Mouse (Mus musculus) kidney, adult 2 months (tissue): ENCODE data around the gene Frmd4a. TPM values are rescaled to one million over a fixed set of nuclear protein-coding genes. Genes with fewer than 3 reads are reported as not detected.

Experiments
- DNase-seq: peaks from one replicate; pipeline ENCODE4 v3.0.0; 2021
- H3K27ac ChIP-seq: fragments of 200-500 bp; 2 replicates; pipeline ENCODE4 v1.5.1; 2012; ENCODE audit warnings: low read depth, low read length, control low read depth, inconsistent platforms; ENCODE audit not compliant: insufficient read depth
- H3K27me3 ChIP-seq: fragments of 200-500 bp; replicated peaks from 2 replicates; pipeline ENCODE4 v1.6.1; 2012; ENCODE audit warnings: mild to moderate bottlenecking, moderate library complexity, low read length, inconsistent platforms; ENCODE audit not compliant: control insufficient read depth, insufficient read depth
- H3K36me3 ChIP-seq: fragments of 200-500 bp; 2 replicates; pipeline ENCODE4 v1.6.1; 2012; ENCODE audit warnings: mild to moderate bottlenecking, moderate library complexity, low read length, inconsistent platforms; ENCODE audit not compliant: control insufficient read depth, insufficient read depth
- H3K4me1 ChIP-seq: fragments of 200-500 bp; 2 replicates; pipeline ENCODE4 v1.6.1; 2011; ENCODE audit warnings: low read length; ENCODE audit not compliant: control insufficient read depth, insufficient read depth
- H3K4me3 ChIP-seq: fragments of 200-500 bp; 2 replicates; pipeline ENCODE4 v1.5.1; 2011; ENCODE audit warnings: mild to moderate bottlenecking, low read depth, low read length, control low read depth; ENCODE audit not compliant: insufficient read depth
- CTCF ChIP-seq: fragments of 200-500 bp; conservative IDR thresholded peaks from 2 replicates; pipeline ENCODE4 v1.5.1; 2011; ENCODE audit warnings: low read depth, mild to moderate bottlenecking, control low read depth, low read length, moderate library complexity, mixed read lengths; ENCODE audit not compliant: insufficient read depth, insufficient read length
- POLR2A ChIP-seq: fragments of 200-500 bp; IDR thresholded peaks from one replicate; pipeline ENCODE4 v1.6.1; 2011; ENCODE audit warnings: low read depth, low read length, control low read depth
- WGBS: fragments of 180-500 bp; shearing (Covaris S2); methylation state at CpG from one replicate; pipeline ENCODE4 v1.1.7; 2018; 5-methylcytosine and 5-hydroxymethylcytosine counted together
- polyA plus RNA-seq: library from polyadenylated mRNA; depleted of rRNA; stranded (reverse); fragments of >200 nt; gene quantifications from 2 replicates; pipeline ENCODE4 v1.2.3, GENCODE M21; 2012

The Frmd4a gene
- polyA plus RNA-seq, 1 experiment = 5.8 TPM

GRCm38 (mm10) chr2:4401597-4402581, 384.4 kb downstream of the Frmd4a start:
- H3K27ac ChIP-seq = no peak overlapping the region
- peak overlapping the region; percentile 69 for H3K4me3 ChIP-seq
- H3K4me1 ChIP-seq = 0 out of 2 replicates have a peak, but pooled peaks cover 3% of the 10 kb centered on the region
- TF ChIP-seq CTCF (no peak), POLR2A (no peak)
- 6% methylated on average over 28 of the region's 28 CpGs for WGBS
- no peaks in the 10 kb centered on the region for H3K36me3 ChIP-seq
- no peak for DNase-seq
- no peaks in the 10 kb centered on the region for H3K27me3 ChIP-seq

- no peak overlapping the region for H3K27ac ChIP-seq
- H3K36me3 ChIP-seq = no peaks in the 10 kb centered on the region
- no peak for DNase-seq
- 0 out of 2 replicates have a peak, but pooled peaks cover 2% of the 10 kb centered on the region for H3K4me1 ChIP-seq
- no peak overlapping the region for H3K4me3 ChIP-seq
- H3K27me3 ChIP-seq = no peaks in the 10 kb centered on the region
- TF ChIP-seq CTCF (no peak), POLR2A (no peak)
- WGBS = 74% methylated on average over 5 of the region's 5 CpGs
Measured at GRCm38 (mm10) chr2:4406977-4407376, 389.5 kb downstream of the Frmd4a start.

- WGBS = 68% methylated on average over 8 of the region's 8 CpGs
- TF ChIP-seq CTCF (no peak), POLR2A (no peak)
- Histone ChIP-seq H3K4me1 (no peaks in the 10 kb centered on the region), H3K27ac (no peak overlapping the region), H3K36me3 (no peaks in the 10 kb centered on the region), H3K27me3 (no peaks in the 10 kb centered on the region), H3K4me3 (no peak overlapping the region)
- DNase-seq = no peak
Measured at GRCm38 (mm10) chr2:4409810-4410433, 392.4 kb downstream of the Frmd4a start.

DNA sequence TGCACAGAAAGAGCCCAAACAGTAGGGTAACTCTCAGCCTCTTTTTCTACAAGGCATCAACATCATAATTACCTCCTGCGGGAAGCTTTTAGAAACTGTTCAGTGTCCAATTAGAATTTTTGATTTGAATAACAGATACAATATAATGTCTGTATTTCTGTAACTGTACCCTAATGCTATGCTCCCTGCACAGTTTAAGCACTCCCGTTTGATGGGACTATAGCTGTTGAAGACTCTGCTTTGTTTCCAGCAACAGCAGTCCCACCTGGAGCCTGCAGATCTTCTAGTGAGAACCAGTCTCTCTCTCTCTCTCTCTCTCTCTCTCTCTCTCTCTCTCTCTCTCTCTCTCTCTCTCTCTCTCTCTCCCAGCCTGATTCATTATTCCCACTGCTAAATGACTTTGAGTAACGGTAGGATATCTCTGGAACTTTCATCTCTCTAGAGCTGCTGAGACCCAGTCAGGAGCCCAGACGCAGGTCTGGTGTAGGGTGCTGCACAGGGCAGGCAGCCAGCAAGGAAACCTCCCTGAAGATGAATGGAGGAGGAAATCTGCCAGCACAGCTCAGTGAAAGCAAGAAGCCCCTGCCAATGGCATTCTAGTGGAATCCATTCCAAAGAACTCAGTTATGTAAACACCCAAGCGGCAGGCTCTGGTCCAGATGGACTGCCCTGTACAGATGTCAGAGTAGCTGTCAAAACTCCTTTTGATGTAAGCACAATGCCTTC, 395.5 kb downstream of the Frmd4a start:
- Histone ChIP-seq H3K4me3 (no peak overlapping the region), H3K4me1 (no peaks in the 10 kb centered on the region), H3K36me3 (no peaks in the 10 kb centered on the region), H3K27me3 (no peaks in the 10 kb centered on the region), H3K27ac (no peak overlapping the region)
- WGBS = 49% methylated on average over 5 of the region's 5 CpGs
- peak; percentile 25 for DNase-seq
- TF ChIP-seq CTCF (no peak), POLR2A (no peak)

DNA sequence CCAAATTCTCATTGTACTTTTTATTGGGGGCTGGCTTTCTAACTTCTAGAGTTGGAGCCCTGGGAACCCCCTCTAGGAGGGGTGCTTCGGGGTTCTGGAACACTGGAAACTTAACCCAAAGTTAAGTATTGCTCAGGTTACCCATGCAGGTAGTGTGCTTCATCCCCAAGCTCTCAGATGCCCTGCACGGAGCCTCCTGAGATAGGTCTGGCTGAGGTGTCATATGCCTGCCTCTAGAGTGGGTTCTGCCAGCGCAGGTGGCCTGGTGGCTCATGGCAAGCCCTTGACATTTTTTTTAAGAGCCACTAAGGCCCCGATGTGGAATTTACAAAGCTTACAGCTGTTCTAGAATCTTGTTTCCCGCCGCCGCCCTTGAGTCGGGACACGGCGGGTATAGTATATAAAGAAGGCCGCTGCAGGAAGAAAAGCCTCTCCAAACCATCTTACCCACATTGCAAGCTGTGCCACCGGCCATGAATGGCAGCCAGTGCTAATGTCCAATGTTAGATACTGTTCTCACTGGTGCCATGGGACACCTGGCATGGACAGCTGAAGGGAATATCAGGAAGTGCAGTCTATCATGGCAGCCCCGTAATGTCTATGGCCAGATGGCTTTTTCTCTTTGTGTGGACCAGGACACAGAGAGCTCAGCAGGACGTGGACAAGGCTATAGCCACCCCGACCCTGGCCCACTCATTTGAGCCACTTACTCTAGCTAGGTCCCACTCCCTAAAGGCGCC, 396.2 kb downstream of the Frmd4a start:
- no peak overlapping the region for H3K27ac ChIP-seq
- H3K36me3 ChIP-seq = no peaks in the 10 kb centered on the region
- 89% methylated on average over 16 of the region's 16 CpGs for WGBS
- no peak overlapping the region for H3K4me3 ChIP-seq
- no peaks in the 10 kb centered on the region for H3K27me3 ChIP-seq
- no peak for DNase-seq
- TF ChIP-seq POLR2A (no peak), CTCF (no peak)
- no peaks in the 10 kb centered on the region for H3K4me1 ChIP-seq

GRCm38 (mm10) chr2:4420679-4421312, 403.3 kb downstream of the Frmd4a start:
- no peak for DNase-seq
- Histone ChIP-seq H3K27ac (no peak overlapping the region), H3K4me3 (no peak overlapping the region), H3K36me3 (no peaks in the 10 kb centered on the region), H3K4me1 (no peaks in the 10 kb centered on the region), H3K27me3 (no peaks in the 10 kb centered on the region)
- 98% methylated on average over 4 of the region's 4 CpGs for WGBS
- no peak for TF ChIP-seq CTCF
- no peak for TF ChIP-seq POLR2A
